ENCODE assay signal across 8 mouse cellular contexts in the genomic region with DNA sequence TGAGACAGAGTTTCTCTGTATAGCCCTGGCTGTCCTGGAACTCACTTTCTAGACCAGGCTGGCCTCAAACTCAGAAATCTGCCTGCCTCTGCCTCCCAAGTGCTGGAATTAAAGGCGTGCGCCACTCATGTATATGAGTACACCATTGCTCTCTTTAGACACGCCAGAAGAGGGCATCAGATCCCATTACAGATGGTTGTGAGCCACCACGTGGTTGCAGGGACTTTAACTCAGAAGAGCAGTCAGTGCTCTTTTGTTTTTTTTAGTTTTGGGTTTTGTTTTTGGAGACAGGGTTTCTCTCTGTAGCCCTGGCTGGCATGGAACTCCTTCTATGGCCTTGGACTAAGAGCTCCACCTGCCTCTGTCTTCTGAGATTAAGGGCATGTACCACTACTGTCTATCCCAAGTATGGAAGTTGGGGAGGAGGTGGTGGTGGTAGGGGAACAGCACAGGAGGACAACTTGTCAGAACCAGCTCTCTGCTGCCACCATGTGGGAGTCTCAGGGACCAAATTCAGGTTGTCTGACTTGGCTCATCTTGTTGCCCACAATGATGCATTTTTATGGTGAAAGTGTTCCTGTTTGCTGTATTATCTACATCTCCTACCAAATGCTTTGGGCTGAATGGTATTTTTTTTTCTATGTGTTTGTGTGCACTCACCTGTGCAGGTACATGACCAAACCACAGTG. TPM values are rescaled to one million over a fixed set of nuclear protein-coding genes. Genes with fewer than 3 reads are reported as not detected.
DNase-seq lines count a peak whose midpoint lies in the region; ATAC-seq and TF ChIP-seq lines count a peak whose summit lies in the region.

No protein-coding gene starts in this region.

- H3K9me3 ChIP-seq in hindbrain, embryonic 10.5 days: no peaks in the 10 kb centered on the region
- H3K9me3 ChIP-seq in hindbrain, embryonic 16.5 days (ENCODE audit: control insufficient read depth, low read length): no peaks in the 10 kb centered on the region
- no peaks in the 10 kb centered on the region for H3K9me3 ChIP-seq in heart, postnatal 0 days (replicated peaks; ENCODE audit: control insufficient read depth, low read length)
- H3K9me3 ChIP-seq in midbrain, postnatal 0 days (ENCODE audit: low read length): no peaks in the 10 kb centered on the region

- H3K36me3 ChIP-seq in hindbrain, embryonic 10.5 days: peaks cover 65% of the 10 kb centered on the region
- H3K36me3 ChIP-seq in hindbrain, embryonic 16.5 days (ENCODE audit: control insufficient read depth, insufficient read depth, low read length): no peaks in the 10 kb centered on the region
- H3K36me3 ChIP-seq in heart, postnatal 0 days (replicated peaks; ENCODE audit: control insufficient read depth, insufficient read depth, low read length): no peaks in the 10 kb centered on the region
- no peaks in the 10 kb centered on the region; the same call in 1 of the 2 replicates for H3K36me3 ChIP-seq in midbrain, postnatal 0 days (ENCODE audit: insufficient read depth, low read length)

- intact Hi-C loops in left cerebral cortex, postnatal 25 days (cut with DNase I): loop anchor here (2.0 kb wide), 1 partner anchor 14 kb away; no protein-coding TSS in a partner anchor

- H3K4me2 ChIP-seq in hindbrain, embryonic 16.5 days (ENCODE audit: low read length): no peak overlapping the region
- H3K4me2 ChIP-seq in heart, postnatal 0 days (ENCODE audit: low read depth, low read length): no peak overlapping the region
- H3K4me2 ChIP-seq in midbrain, postnatal 0 days (ENCODE audit: low read depth, low read length, poor library complexity, severe bottlenecking): no peak overlapping the region

- no peaks in the 10 kb centered on the region for H3K27me3 ChIP-seq in hindbrain, embryonic 10.5 days (ENCODE audit: insufficient read depth, poor library complexity, severe bottlenecking)
- H3K27me3 ChIP-seq in hindbrain, embryonic 16.5 days (replicated peaks; ENCODE audit: control insufficient read depth, insufficient read depth, low read length): no peaks in the 10 kb centered on the region
- no peaks in the 10 kb centered on the region for H3K27me3 ChIP-seq in heart, postnatal 0 days (ENCODE audit: control insufficient read depth, insufficient read depth, low read length)
- H3K27me3 ChIP-seq in midbrain, postnatal 0 days (ENCODE audit: insufficient read depth, low read length): no peaks in the 10 kb centered on the region

- DNase-seq in hindbrain, embryonic 10.5 days (ENCODE audit: low spot score): peak; percentile 75
- DNase-seq in embryo, embryonic 10 days (ENCODE audit: low spot score): peak; percentile 85
- peak; percentile 80 for DNase-seq in heart, postnatal 0 days (ENCODE audit: low spot score)
- peak; percentile 62 to 88 for DNase-seq in left cerebral cortex, postnatal 25 days (ENCODE audit: low spot score in 2 of 2)
- peak; percentile 83 for DNase-seq in midbrain, postnatal 0 days (ENCODE audit: low spot score)
- DNase-seq in spleen, postnatal 4 days (ENCODE audit: low spot score in 2 of 2): peak; percentile 89 to 95

- H3K4me3 ChIP-seq in hindbrain, embryonic 10.5 days: 0 out of 2 replicates have a peak overlapping the region, but pooled peaks have one; percentile 9
- no peak overlapping the region for H3K4me3 ChIP-seq in hindbrain, embryonic 16.5 days (ENCODE audit: low read length)
- H3K4me3 ChIP-seq in heart, postnatal 0 days (ENCODE audit: low read depth, low read length): no peak overlapping the region
- no peak overlapping the region for H3K4me3 ChIP-seq in midbrain, postnatal 0 days (ENCODE audit: low read depth, low read length)

- no peak overlapping the region for H3K9ac ChIP-seq in hindbrain, embryonic 16.5 days (ENCODE audit: low read depth, low read length)
- H3K9ac ChIP-seq in heart, postnatal 0 days (replicated peaks; ENCODE audit: low read depth, low read length): no peak overlapping the region
- H3K9ac ChIP-seq in midbrain, postnatal 0 days (replicated peaks; ENCODE audit: low read length, poor library complexity, severe bottlenecking): no peak overlapping the region

- no peak overlapping the region for H3K27ac ChIP-seq in hindbrain, embryonic 10.5 days
- no peak overlapping the region for H3K27ac ChIP-seq in hindbrain, embryonic 16.5 days (ENCODE audit: low read depth, low read length)
- H3K27ac ChIP-seq in heart, postnatal 0 days (ENCODE audit: low read depth): no peak overlapping the region
- H3K27ac ChIP-seq in midbrain, postnatal 0 days (ENCODE audit: low read depth, low read length): no peak overlapping the region

- no peak for TF ChIP-seq EP300 in heart, postnatal 0 days (IDR thresholded peaks at IDR 0.05; ENCODE audit: low read depth)

- WGBS in hindbrain, embryonic 10.5 days: 67% methylated on average over 4 of the region's 4 CpGs
- WGBS in hindbrain, embryonic 16.5 days: 66% methylated on average over 4 of the region's 4 CpGs
- WGBS in heart, postnatal 0 days: 59% methylated on average over 4 of the region's 4 CpGs
- 60% methylated on average over 4 of the region's 4 CpGs for WGBS in midbrain, postnatal 0 days

- peak; percentile 83 for TF ChIP-seq CTCF in heart, postnatal 0 days (IDR thresholded peaks at IDR 0.05; ENCODE audit: low read depth)
- TF ChIP-seq CTCF in midbrain, postnatal 0 days (IDR thresholded peaks at IDR 0.05): peak; percentile 82

- ATAC-seq in hindbrain, embryonic 16.5 days: no peak
- ATAC-seq in activated CD4-positive, CD25-positive, alpha-beta regulatory T cell, adult 4 months: peak; percentile 43
- ATAC-seq in heart, postnatal 0 days (ENCODE audit: insufficient read depth, low read depth): no peak; the same call in 1 of the 2 replicates
- no peak for ATAC-seq in midbrain, postnatal 0 days (ENCODE audit: low FRiP score)

- H3K4me1 ChIP-seq in hindbrain, embryonic 10.5 days (replicated peaks): peaks cover 33% of the 10 kb centered on the region
- peaks cover 20% of the 10 kb centered on the region for H3K4me1 ChIP-seq in hindbrain, embryonic 16.5 days (ENCODE audit: control insufficient read depth, insufficient read depth, low read depth, low read length)
- peaks cover 3% of the 10 kb centered on the region for H3K4me1 ChIP-seq in heart, postnatal 0 days (ENCODE audit: control insufficient read depth, insufficient read depth)
- H3K4me1 ChIP-seq in midbrain, postnatal 0 days (ENCODE audit: insufficient read depth, low read length): peaks cover 10% of the 10 kb centered on the region

RNA-seq across cellular contexts. Expression of gene Zfp553, which starts 4.1 kb away (rescaled TPM):
- 78.7 and 81.0 TPM in 2 replicates for polyA plus RNA-seq in hindbrain, embryonic 10.5 days (2016; fragmentation: Nextera tagmentation; extraction: Ambion mirVana)
- polyA plus RNA-seq in hindbrain, embryonic 16.5 days (2015; fragmentation: Nextera tagmentation; extraction: Ambion mirVana): 42.7 and 49.1 TPM in 2 replicates
- 1 to 10 TPM; 4.1 to 8.0 TPM for polyA plus RNA-seq in activated CD4-positive, CD25-positive, alpha-beta regulatory T cell, adult 4 months (2017; shearing (Covaris generic))
- 11.8 and 18.5 TPM in 2 replicates for total RNA-seq in heart, postnatal 0 days (2014; rRNA removed; ENCODE audit: low replicate concordance)
- polyA plus RNA-seq in heart, postnatal 0 days (2015; fragmentation: Nextera tagmentation; extraction: Ambion mirVana): 10.9 and 11.2 TPM in 2 replicates
- total RNA-seq in left cerebral cortex, postnatal 25 days (2021): 10 to 100 TPM; 16.9 to 18.6 TPM
- 37.4 and 39.6 TPM in 2 replicates for total RNA-seq in midbrain, postnatal 0 days (2014; rRNA removed)
- polyA plus RNA-seq in midbrain, postnatal 0 days (2015; fragmentation: Nextera tagmentation; extraction: Ambion mirVana): 32.3 TPM in 2 replicates

RNA-seq across cellular contexts. Expression of gene Sept1, which starts 4.2 kb away (rescaled TPM):
- 32.4 and 33.8 TPM in 2 replicates for polyA plus RNA-seq in hindbrain, embryonic 10.5 days (2016; fragmentation: Nextera tagmentation; extraction: Ambion mirVana)
- 12.1 and 12.3 TPM in 2 replicates for polyA plus RNA-seq in hindbrain, embryonic 16.5 days (2015; fragmentation: Nextera tagmentation; extraction: Ambion mirVana)
- 100 to 1,000 TPM; 811 to 836 TPM for polyA plus RNA-seq in activated CD4-positive, CD25-positive, alpha-beta regulatory T cell, adult 4 months (2017; shearing (Covaris generic))
- total RNA-seq in heart, postnatal 0 days (2014; rRNA removed; ENCODE audit: low replicate concordance): 2.3 and 8.6 TPM in 2 replicates
- 18.7 and 19.4 TPM in 2 replicates for polyA plus RNA-seq in heart, postnatal 0 days (2015; fragmentation: Nextera tagmentation; extraction: Ambion mirVana)
- total RNA-seq in left cerebral cortex, postnatal 25 days (2021): 1 to 10 TPM; 3.4 to 3.6 TPM
- total RNA-seq in midbrain, postnatal 0 days (2014; rRNA removed): 0.22 and 3.7 TPM in 2 replicates
- 4.2 and 5.3 TPM in 2 replicates for polyA plus RNA-seq in midbrain, postnatal 0 days (2015; fragmentation: Nextera tagmentation; extraction: Ambion mirVana)

RNA-seq across cellular contexts. Expression of gene Zfp771, which starts 15.3 kb away (rescaled TPM):
- 62.4 and 70.1 TPM in 2 replicates for polyA plus RNA-seq in hindbrain, embryonic 10.5 days (2016; fragmentation: Nextera tagmentation; extraction: Ambion mirVana)
- polyA plus RNA-seq in hindbrain, embryonic 16.5 days (2015; fragmentation: Nextera tagmentation; extraction: Ambion mirVana): 76.8 and 82.6 TPM in 2 replicates
- polyA plus RNA-seq in activated CD4-positive, CD25-positive, alpha-beta regulatory T cell, adult 4 months (2017; shearing (Covaris generic)): 1 to 10 TPM in 1 of 2 experiments, under 1 TPM in 1; 0.29 to 1.1 TPM
- 38.5 and 43.6 TPM in 2 replicates for total RNA-seq in heart, postnatal 0 days (2014; rRNA removed; ENCODE audit: low replicate concordance)
- 23.3 and 26.4 TPM in 2 replicates for polyA plus RNA-seq in heart, postnatal 0 days (2015; fragmentation: Nextera tagmentation; extraction: Ambion mirVana)
- 10 to 100 TPM; 55.3 to 55.5 TPM for total RNA-seq in left cerebral cortex, postnatal 25 days (2021)
- 76.8 and 94.5 TPM in 2 replicates for total RNA-seq in midbrain, postnatal 0 days (2014; rRNA removed)
- polyA plus RNA-seq in midbrain, postnatal 0 days (2015; fragmentation: Nextera tagmentation; extraction: Ambion mirVana): 80.2 and 83.8 TPM in 2 replicates

RNA-seq across cellular contexts. Expression of gene Mylpf, which starts 20.1 kb away (rescaled TPM):
- polyA plus RNA-seq in hindbrain, embryonic 10.5 days (2016; fragmentation: Nextera tagmentation; extraction: Ambion mirVana): 13.0 and 17.7 TPM in 2 replicates
- polyA plus RNA-seq in hindbrain, embryonic 16.5 days (2015; fragmentation: Nextera tagmentation; extraction: Ambion mirVana): 3.5 and 47.0 TPM in 2 replicates
- 10 to 100 TPM; 26.7 to 30.7 TPM for polyA plus RNA-seq in activated CD4-positive, CD25-positive, alpha-beta regulatory T cell, adult 4 months (2017; shearing (Covaris generic))
- total RNA-seq in heart, postnatal 0 days (2014; rRNA removed; ENCODE audit: low replicate concordance): 22.1 TPM in 1 of 2 replicates, not detected in the other
- 3.2 and 5.4 TPM in 2 replicates for polyA plus RNA-seq in heart, postnatal 0 days (2015; fragmentation: Nextera tagmentation; extraction: Ambion mirVana)
- 1 to 10 TPM; 2.8 to 3.3 TPM for total RNA-seq in left cerebral cortex, postnatal 25 days (2021)
- total RNA-seq in midbrain, postnatal 0 days (2014; rRNA removed): 0.90 and 1.4 TPM in 2 replicates
- 1.5 and 2.2 TPM in 2 replicates for polyA plus RNA-seq in midbrain, postnatal 0 days (2015; fragmentation: Nextera tagmentation; extraction: Ambion mirVana)

RNA-seq across cellular contexts. Expression of gene Tbc1d10b, which starts 20.5 kb away (rescaled TPM):
- polyA plus RNA-seq in hindbrain, embryonic 10.5 days (2016; fragmentation: Nextera tagmentation; extraction: Ambion mirVana): 25.6 and 28.2 TPM in 2 replicates
- polyA plus RNA-seq in hindbrain, embryonic 16.5 days (2015; fragmentation: Nextera tagmentation; extraction: Ambion mirVana): 27.0 and 29.1 TPM in 2 replicates
- polyA plus RNA-seq in activated CD4-positive, CD25-positive, alpha-beta regulatory T cell, adult 4 months (2017; shearing (Covaris generic)): 10 to 100 TPM; 13.6 to 18.9 TPM
- 30.2 and 45.3 TPM in 2 replicates for total RNA-seq in heart, postnatal 0 days (2014; rRNA removed; ENCODE audit: low replicate concordance)
- polyA plus RNA-seq in heart, postnatal 0 days (2015; fragmentation: Nextera tagmentation; extraction: Ambion mirVana): 9.6 and 10.8 TPM in 2 replicates
- total RNA-seq in left cerebral cortex, postnatal 25 days (2021): 10 to 100 TPM; 90.2 to 97.5 TPM
- total RNA-seq in midbrain, postnatal 0 days (2014; rRNA removed): 70.2 and 72.3 TPM in 2 replicates
- polyA plus RNA-seq in midbrain, postnatal 0 days (2015; fragmentation: Nextera tagmentation; extraction: Ambion mirVana): 24.5 and 28.7 TPM in 2 replicates

Comparison
In these comparisons a context has a peak if more than half of its experiments do, and no peak if none do; other contexts are left out.
1. RNA of gene Sept1, which starts 4.2 kb away (polyA plus RNA-seq): 811 to 836 TPM in activated CD4-positive, CD25-positive, alpha-beta regulatory T cell, adult 4 months; 32.4 to 33.8 TPM in hindbrain, embryonic 10.5 days, 18.7 to 19.4 TPM in heart, postnatal 0 days, 12.1 to 12.3 TPM in hindbrain, embryonic 16.5 days and 4.2 to 5.3 TPM in midbrain, postnatal 0 days; every median in the first group is over 10 times any median in the second.
2. RNA of gene Zfp771, which starts 15.3 kb away (polyA plus RNA-seq): 76.8 to 82.6 TPM in hindbrain, embryonic 16.5 days, 80.2 to 83.8 TPM in midbrain, postnatal 0 days, 62.4 to 70.1 TPM in hindbrain, embryonic 10.5 days and 23.3 to 26.4 TPM in heart, postnatal 0 days; 0.29 to 1.1 TPM in activated CD4-positive, CD25-positive, alpha-beta regulatory T cell, adult 4 months; every median in the first group is over 10 times any median in the second.
3. Peak in every context shown above with its lines, with median percentiles within 50 percentile points of each other: DNase-seq.